Mouse (Mus musculus): Measurements from ENCODE around the gene Gramd1b. TPM values are rescaled to one million over a fixed set of nuclear protein-coding genes. Genes with fewer than 3 reads are reported as not detected.

The Gramd1b gene
- polyA plus RNA-seq, 1 experiment = 0.02 TPM

GRCm38 (mm10) chr9:40401818-40402217 is 129.4 kb downstream of the Gramd1b start:
- TF ChIP-seq GATA1 (IDR thresholded peaks at IDR 0.05; ENCODE audit: low read length) (no peak), TAL1 (IDR thresholded peaks at IDR 0.05; ENCODE audit: low read length) (no peak)
- Histone ChIP-seq H3K36me3 (ENCODE audit: control insufficient read depth) (no peaks in the 10 kb centered on the region), H3K4me1 (ENCODE audit: control insufficient read depth) (no peaks in the 10 kb centered on the region), H3K4me3 (replicated peaks) (no peak overlapping the region), H3K27me3 (ENCODE audit: control insufficient read depth) (no peaks in the 10 kb centered on the region), H3K9me3 (ENCODE audit: control insufficient read depth, low read length) (no peaks in the 10 kb centered on the region)

- Histone ChIP-seq H3K27me3 (ENCODE audit: control insufficient read depth) (no peaks in the 10 kb centered on the region), H3K4me1 (ENCODE audit: control insufficient read depth) (no peaks in the 10 kb centered on the region), H3K36me3 (ENCODE audit: control insufficient read depth) (no peaks in the 10 kb centered on the region), H3K9me3 (ENCODE audit: control insufficient read depth, low read length) (no peaks in the 10 kb centered on the region), H3K4me3 (replicated peaks) (no peak overlapping the region)
- no peak for TF ChIP-seq TAL1 (IDR thresholded peaks at IDR 0.05; ENCODE audit: low read length)
- TF ChIP-seq GATA1 (IDR thresholded peaks at IDR 0.05; ENCODE audit: low read length) = no peak
Measured at GRCm38 (mm10) chr9:40400854-40401253, 130.3 kb downstream of the Gramd1b start.

- no peaks in the 10 kb centered on the region for H3K36me3 ChIP-seq (ENCODE audit: control insufficient read depth)
- H3K4me1 ChIP-seq (ENCODE audit: control insufficient read depth) = no peaks in the 10 kb centered on the region
- no peak overlapping the region for H3K4me3 ChIP-seq (replicated peaks)
- no peaks in the 10 kb centered on the region for H3K27me3 ChIP-seq (ENCODE audit: control insufficient read depth)
- no peaks in the 10 kb centered on the region for H3K9me3 ChIP-seq (ENCODE audit: control insufficient read depth, low read length)
- TF ChIP-seq GATA1 (IDR thresholded peaks at IDR 0.05; ENCODE audit: low read length) = no peak
- TF ChIP-seq TAL1 (IDR thresholded peaks at IDR 0.05; ENCODE audit: low read length) = no peak
Measured at GRCm38 (mm10) chr9:40400171-40400570, 131.0 kb downstream of the Gramd1b start.

- TF ChIP-seq GATA1 (IDR thresholded peaks at IDR 0.05; ENCODE audit: low read length) (no peak), TAL1 (IDR thresholded peaks at IDR 0.05; ENCODE audit: low read length) (no peak)
- H3K4me1 ChIP-seq (ENCODE audit: control insufficient read depth) = no peaks in the 10 kb centered on the region
- H3K4me3 ChIP-seq (replicated peaks) = no peak overlapping the region
- no peaks in the 10 kb centered on the region for H3K27me3 ChIP-seq (ENCODE audit: control insufficient read depth)
- no peaks in the 10 kb centered on the region for H3K9me3 ChIP-seq (ENCODE audit: control insufficient read depth, low read length)
- H3K36me3 ChIP-seq (ENCODE audit: control insufficient read depth) = no peaks in the 10 kb centered on the region
Measured at GRCm38 (mm10) chr9:40399359-40399932, 131.7 kb downstream of the Gramd1b start.

GRCm38 (mm10) chr9:40397471-40398245 is 133.5 kb downstream of the Gramd1b start:
- Histone ChIP-seq H3K4me3 (replicated peaks) (no peak overlapping the region), H3K27me3 (ENCODE audit: control insufficient read depth) (no peaks in the 10 kb centered on the region), H3K36me3 (ENCODE audit: control insufficient read depth) (no peaks in the 10 kb centered on the region), H3K4me1 (ENCODE audit: control insufficient read depth) (no peaks in the 10 kb centered on the region), H3K9me3 (ENCODE audit: control insufficient read depth, low read length) (no peaks in the 10 kb centered on the region)
- TF ChIP-seq GATA1 (IDR thresholded peaks at IDR 0.05; ENCODE audit: low read length) (no peak), TAL1 (IDR thresholded peaks at IDR 0.05; ENCODE audit: low read length) (no peak)

- Histone ChIP-seq H3K36me3 (ENCODE audit: control insufficient read depth) (no peaks in the 10 kb centered on the region), H3K9me3 (ENCODE audit: control insufficient read depth, low read length) (no peaks in the 10 kb centered on the region), H3K27me3 (ENCODE audit: control insufficient read depth) (no peaks in the 10 kb centered on the region), H3K4me1 (ENCODE audit: control insufficient read depth) (no peaks in the 10 kb centered on the region), H3K4me3 (replicated peaks) (peak overlapping the region; percentile 18)
- TF ChIP-seq GATA1 (IDR thresholded peaks at IDR 0.05; ENCODE audit: low read length) = no peak
- TF ChIP-seq TAL1 (IDR thresholded peaks at IDR 0.05; ENCODE audit: low read length) = no peak
Measured at GRCm38 (mm10) chr9:40397036-40397435, 134.1 kb downstream of the Gramd1b start.

GRCm38 (mm10) chr9:40396171-40396570 is 135.0 kb downstream of the Gramd1b start:
- H3K4me1 ChIP-seq (ENCODE audit: control insufficient read depth) = no peaks in the 10 kb centered on the region
- H3K4me3 ChIP-seq (replicated peaks) = no peak overlapping the region
- no peaks in the 10 kb centered on the region for H3K9me3 ChIP-seq (ENCODE audit: control insufficient read depth, low read length)
- no peaks in the 10 kb centered on the region for H3K36me3 ChIP-seq (ENCODE audit: control insufficient read depth)
- TF ChIP-seq TAL1 (IDR thresholded peaks at IDR 0.05; ENCODE audit: low read length) (no peak), GATA1 (IDR thresholded peaks at IDR 0.05; ENCODE audit: low read length) (no peak)
- H3K27me3 ChIP-seq (ENCODE audit: control insufficient read depth) = no peaks in the 10 kb centered on the region

- H3K9me3 ChIP-seq (ENCODE audit: control insufficient read depth, low read length) = no peaks in the 10 kb centered on the region
- H3K4me1 ChIP-seq (ENCODE audit: control insufficient read depth) = no peaks in the 10 kb centered on the region
- H3K36me3 ChIP-seq (ENCODE audit: control insufficient read depth) = no peaks in the 10 kb centered on the region
- TF ChIP-seq TAL1 (IDR thresholded peaks at IDR 0.05; ENCODE audit: low read length) = no peak
- no peak for TF ChIP-seq GATA1 (IDR thresholded peaks at IDR 0.05; ENCODE audit: low read length)
- H3K27me3 ChIP-seq (ENCODE audit: control insufficient read depth) = no peaks in the 10 kb centered on the region
- H3K4me3 ChIP-seq (replicated peaks) = no peak overlapping the region
Measured at GRCm38 (mm10) chr9:40391852-40392695, 139.1 kb downstream of the Gramd1b start.

GRCm38 (mm10) chr9:40391359-40391758 is 139.8 kb downstream of the Gramd1b start:
- Histone ChIP-seq H3K4me1 (ENCODE audit: control insufficient read depth) (no peaks in the 10 kb centered on the region), H3K27me3 (ENCODE audit: control insufficient read depth) (no peaks in the 10 kb centered on the region), H3K4me3 (replicated peaks) (no peak overlapping the region), H3K9me3 (ENCODE audit: control insufficient read depth, low read length) (no peaks in the 10 kb centered on the region), H3K36me3 (ENCODE audit: control insufficient read depth) (no peaks in the 10 kb centered on the region)
- no peak for TF ChIP-seq GATA1 (IDR thresholded peaks at IDR 0.05; ENCODE audit: low read length)
- TF ChIP-seq TAL1 (IDR thresholded peaks at IDR 0.05; ENCODE audit: low read length) = no peak

Data from erythroblast, embryonic 14.5 days (primary cell).